Mouse (Mus musculus): Measurements from ENCODE around the gene 9130213A22Rik.

DNA sequence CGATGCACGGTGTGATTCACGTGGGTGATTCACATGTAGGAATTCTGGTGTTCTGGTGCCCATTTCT lies 3.3 kb upstream of the 9130213A22Rik start, which contains the start of gene Aloxe3:
- TF ChIP-seq CTCF (conservative IDR thresholded peaks at IDR 0.05; ENCODE audit: insufficient read depth, insufficient read length, low read depth, low read length) (no peak), POLR2A (IDR thresholded peaks at IDR 0.05; ENCODE audit: low read depth, low read length) (no peak)
